Mouse (Mus musculus): ENCODE data around the gene Wipf1. TPM values are rescaled to one million over a fixed set of nuclear protein-coding genes. Genes with fewer than 3 reads are reported as not detected.

Wipf1 gene
- polyA plus RNA-seq, 1 experiment from 2014 or later: 8.2 TPM

GRCm38 (mm10) chr2:73536091-73536783 lies 6.7 kb upstream of the Wipf1 start:
- DNase-seq (ENCODE audit: low spot score, missing footprints): no peak
- H3K9me3 ChIP-seq (ENCODE audit: control insufficient read depth, low read length): no peaks in the 10 kb centered on the region
- H3K9ac ChIP-seq (ENCODE audit: low read length): no peak overlapping the region

GRCm38 (mm10) chr2:73534720-73535119 lies 5.2 kb upstream of the Wipf1 start:
- WGBS: 83% methylated on average over 10 of the region's 10 CpGs
- no peaks in the 10 kb centered on the region for H3K36me3 ChIP-seq (ENCODE audit: control insufficient read depth, insufficient read depth, low read length)

More at GRCm38 (mm10) chr2:73536091-73536783, 6.7 kb upstream of the Wipf1 start:
- ATAC-seq (ENCODE audit: low FRiP score): no peak
- peaks cover 5% of the 10 kb centered on the region; the same call in 1 of the 2 replicates for H3K4me1 ChIP-seq (ENCODE audit: control insufficient read depth, insufficient read depth, low read length)
- no peak overlapping the region for H3K4me3 ChIP-seq (ENCODE audit: low read depth, low read length)
- H3K27me3 ChIP-seq (ENCODE audit: control insufficient read depth, insufficient read depth, low read length): no peaks in the 10 kb centered on the region
- H3K27ac ChIP-seq (ENCODE audit: low read depth, low read length): no peak overlapping the region
- no peaks in the 10 kb centered on the region for H3K36me3 ChIP-seq (ENCODE audit: control insufficient read depth, insufficient read depth, low read length)
- no peak overlapping the region for H3K4me2 ChIP-seq
- 80% methylated on average over 15 of the region's 15 CpGs for WGBS

GRCm38 (mm10) chr2:73530487-73530886 lies 953 bp upstream of the Wipf1 start:
- no peak overlapping the region for H3K4me2 ChIP-seq
- no peaks in the 10 kb centered on the region for H3K9me3 ChIP-seq (ENCODE audit: control insufficient read depth, low read length)
- peaks cover 6% of the 10 kb centered on the region for H3K4me1 ChIP-seq (ENCODE audit: control insufficient read depth, insufficient read depth, low read length)
- DNase-seq (ENCODE audit: low spot score, missing footprints): no peak
- no peaks in the 10 kb centered on the region for H3K36me3 ChIP-seq (ENCODE audit: control insufficient read depth, insufficient read depth, low read length)
- ATAC-seq (ENCODE audit: low FRiP score): no peak
- no peak overlapping the region for H3K27ac ChIP-seq (ENCODE audit: low read depth, low read length)
- WGBS: 71% methylated on average over 5 of the region's 5 CpGs
- H3K27me3 ChIP-seq (ENCODE audit: control insufficient read depth, insufficient read depth, low read length): peaks cover 2% of the 10 kb centered on the region
- H3K4me3 ChIP-seq (ENCODE audit: low read depth, low read length): no peak overlapping the region
- H3K9ac ChIP-seq (ENCODE audit: low read length): no peak overlapping the region

More at GRCm38 (mm10) chr2:73534720-73535119, 5.2 kb upstream of the Wipf1 start:
- Histone ChIP-seq H3K4me2 (no peak overlapping the region), H3K27ac (ENCODE audit: low read depth, low read length) (no peak overlapping the region), H3K9me3 (ENCODE audit: control insufficient read depth, low read length) (no peaks in the 10 kb centered on the region), H3K27me3 (ENCODE audit: control insufficient read depth, insufficient read depth, low read length) (no peaks in the 10 kb centered on the region), H3K9ac (ENCODE audit: low read length) (no peak overlapping the region), H3K4me1 (ENCODE audit: control insufficient read depth, insufficient read depth, low read length) (peaks cover 2% of the 10 kb centered on the region; the same call in 1 of the 2 replicates), H3K4me3 (ENCODE audit: low read depth, low read length) (no peak overlapping the region)
- no peak for ATAC-seq (ENCODE audit: low FRiP score)
- DNase-seq (ENCODE audit: low spot score, missing footprints): no peak

GRCm38 (mm10) chr2:73528516-73529355 lies 798 bp downstream of the Wipf1 start:
- H3K9me3 ChIP-seq (ENCODE audit: control insufficient read depth, low read length): no peaks in the 10 kb centered on the region
- peak overlapping the region; percentile 87 for H3K4me3 ChIP-seq (ENCODE audit: low read depth, low read length)
- H3K9ac ChIP-seq (ENCODE audit: low read length): peak overlapping the region; percentile 91
- DNase-seq (ENCODE audit: low spot score, missing footprints) (peak; percentile 96), ATAC-seq (ENCODE audit: low FRiP score) (peak; percentile 72)
- WGBS: 2% methylated on average over 59 of the region's 59 CpGs
- no peaks in the 10 kb centered on the region for H3K36me3 ChIP-seq (ENCODE audit: control insufficient read depth, insufficient read depth, low read length)
- H3K4me1 ChIP-seq (ENCODE audit: control insufficient read depth, insufficient read depth, low read length): peaks cover 6% of the 10 kb centered on the region
- H3K27me3 ChIP-seq (ENCODE audit: control insufficient read depth, insufficient read depth, low read length): peaks cover 2% of the 10 kb centered on the region
- H3K27ac ChIP-seq (ENCODE audit: low read depth, low read length): peak overlapping the region; percentile 40; the same call in 1 of the 2 replicates
- peak overlapping the region; percentile 65 for H3K4me2 ChIP-seq

GRCm38 (mm10) chr2:73527956-73528355 lies 1.6 kb downstream of the Wipf1 start:
- no peak for ATAC-seq (ENCODE audit: low FRiP score)

GRCm38 (mm10) chr2:73526691-73527090 lies 2.8 kb downstream of the Wipf1 start:
- 78% methylated on average over 9 of the region's 9 CpGs for WGBS
- no peak overlapping the region for H3K4me2 ChIP-seq
- H3K27me3 ChIP-seq (ENCODE audit: control insufficient read depth, insufficient read depth, low read length): peaks cover 2% of the 10 kb centered on the region
- H3K4me3 ChIP-seq (ENCODE audit: low read depth, low read length): no peak overlapping the region
- no peaks in the 10 kb centered on the region for H3K36me3 ChIP-seq (ENCODE audit: control insufficient read depth, insufficient read depth, low read length)
- H3K4me1 ChIP-seq (ENCODE audit: control insufficient read depth, insufficient read depth, low read length): peaks cover 9% of the 10 kb centered on the region
- no peak overlapping the region for H3K9ac ChIP-seq (ENCODE audit: low read length)
- no peaks in the 10 kb centered on the region for H3K9me3 ChIP-seq (ENCODE audit: control insufficient read depth, low read length)
- no peak for DNase-seq (ENCODE audit: low spot score, missing footprints)
- no peak overlapping the region for H3K27ac ChIP-seq (ENCODE audit: low read depth, low read length)
- ATAC-seq (ENCODE audit: low FRiP score): no peak

More at GRCm38 (mm10) chr2:73527956-73528355, 1.6 kb downstream of the Wipf1 start:
- no peaks in the 10 kb centered on the region for H3K36me3 ChIP-seq (ENCODE audit: control insufficient read depth, insufficient read depth, low read length)
- H3K9ac ChIP-seq (ENCODE audit: low read length): no peak overlapping the region
- no peak overlapping the region for H3K4me2 ChIP-seq
- H3K27ac ChIP-seq (ENCODE audit: low read depth, low read length): no peak overlapping the region
- H3K9me3 ChIP-seq (ENCODE audit: control insufficient read depth, low read length): no peaks in the 10 kb centered on the region
- peaks cover 2% of the 10 kb centered on the region for H3K27me3 ChIP-seq (ENCODE audit: control insufficient read depth, insufficient read depth, low read length)
- WGBS: 86% methylated on average over 11 of the region's 11 CpGs
- no peak for DNase-seq (ENCODE audit: low spot score, missing footprints)
- H3K4me3 ChIP-seq (ENCODE audit: low read depth, low read length): no peak overlapping the region
- peaks cover 6% of the 10 kb centered on the region for H3K4me1 ChIP-seq (ENCODE audit: control insufficient read depth, insufficient read depth, low read length)

GRCm38 (mm10) chr2:73522891-73523290 lies 6.6 kb downstream of the Wipf1 start:
- no peaks in the 10 kb centered on the region for H3K36me3 ChIP-seq (ENCODE audit: control insufficient read depth, insufficient read depth, low read length)
- H3K27me3 ChIP-seq (ENCODE audit: control insufficient read depth, insufficient read depth, low read length): no peaks in the 10 kb centered on the region
- WGBS: 75% methylated on average over 8 of the region's 8 CpGs
- no peak overlapping the region for H3K9ac ChIP-seq (ENCODE audit: low read length)
- ATAC-seq (ENCODE audit: low FRiP score) (no peak), DNase-seq (ENCODE audit: low spot score, missing footprints) (no peak)
- H3K4me3 ChIP-seq (ENCODE audit: low read depth, low read length): no peak overlapping the region
- H3K27ac ChIP-seq (ENCODE audit: low read depth, low read length): no peak overlapping the region
- no peaks in the 10 kb centered on the region for H3K9me3 ChIP-seq (ENCODE audit: control insufficient read depth, low read length)
- H3K4me2 ChIP-seq: no peak overlapping the region
- H3K4me1 ChIP-seq (ENCODE audit: control insufficient read depth, insufficient read depth, low read length): 0 out of 2 replicates have a peak, but pooled peaks cover 3% of the 10 kb centered on the region

- Histone ChIP-seq H3K36me3 (ENCODE audit: control insufficient read depth, insufficient read depth, low read length) (no peaks in the 10 kb centered on the region), H3K27me3 (ENCODE audit: control insufficient read depth, insufficient read depth, low read length) (no peaks in the 10 kb centered on the region), H3K27ac (ENCODE audit: low read depth, low read length) (no peak overlapping the region), H3K4me2 (no peak overlapping the region), H3K4me3 (ENCODE audit: low read depth, low read length) (no peak overlapping the region), H3K9me3 (ENCODE audit: control insufficient read depth, low read length) (no peaks in the 10 kb centered on the region), H3K9ac (ENCODE audit: low read length) (no peak overlapping the region), H3K4me1 (ENCODE audit: control insufficient read depth, insufficient read depth, low read length) (0 out of 2 replicates have a peak, but pooled peaks cover 3% of the 10 kb centered on the region)
- no peak for DNase-seq (ENCODE audit: low spot score, missing footprints)
- WGBS: 84% methylated on average over 6 of the region's 6 CpGs
- no peak for ATAC-seq (ENCODE audit: low FRiP score)
These were observed 7.2 kb downstream of the Wipf1 start for GRCm38 (mm10) chr2:73522336-73522735.

- ATAC-seq (ENCODE audit: low FRiP score): no peak; the same call in 1 of the 2 replicates
- Histone ChIP-seq H3K4me3 (ENCODE audit: low read depth, low read length) (no peak overlapping the region), H3K9me3 (ENCODE audit: control insufficient read depth, low read length) (no peaks in the 10 kb centered on the region), H3K27ac (ENCODE audit: low read depth, low read length) (no peak overlapping the region), H3K27me3 (ENCODE audit: control insufficient read depth, insufficient read depth, low read length) (no peaks in the 10 kb centered on the region), H3K36me3 (ENCODE audit: control insufficient read depth, insufficient read depth, low read length) (peaks cover under 1% of the 10 kb centered on the region; the same call in 1 of the 2 replicates), H3K4me1 (ENCODE audit: control insufficient read depth, insufficient read depth, low read length) (0 out of 2 replicates have a peak, but pooled peaks cover 3% of the 10 kb centered on the region), H3K9ac (ENCODE audit: low read length) (no peak overlapping the region), H3K4me2 (no peak overlapping the region)
- DNase-seq (ENCODE audit: low spot score, missing footprints): no peak
- WGBS: 42% methylated on average over 5 of the region's 5 CpGs
These were observed 7.8 kb downstream of the Wipf1 start for GRCm38 (mm10) chr2:73521737-73522136.
